Mouse (Mus musculus): ENCODE data around the gene Hpca.

Gene Hpca

GRCm38 (mm10) chr4:129108624-129109023 lies 13.2 kb downstream of the Hpca start:
- no peak for DNase-seq (ENCODE audit: low read depth, low spot score)

- no peak for DNase-seq (ENCODE audit: low read depth, low spot score)
Measured at GRCm38 (mm10) chr4:129107348-129107899, 14.4 kb downstream of the Hpca start.

GRCm38 (mm10) chr4:129106073-129106472 lies 15.8 kb downstream of the Hpca start:
- no peak for DNase-seq (ENCODE audit: low read depth, low spot score)

- DNase-seq (ENCODE audit: low read depth, low spot score) = no peak
Measured at GRCm38 (mm10) chr4:129105356-129105755, 16.5 kb downstream of the Hpca start, which contains the start of gene Tmem54. Gene Tmem54, plus strand, starts transcription at chr4:129105548.

- DNase-seq (ENCODE audit: low read depth, low spot score) = no peak
Measured at GRCm38 (mm10) chr4:129102133-129102829, 19.6 kb downstream of the Hpca start.

- DNase-seq (ENCODE audit: low read depth, low spot score) = no peak
Measured at GRCm38 (mm10) chr4:129097006-129097405, 24.8 kb downstream of the Hpca start.

GRCm38 (mm10) chr4:129095276-129095675 lies 26.6 kb downstream of the Hpca start:
- DNase-seq (ENCODE audit: low read depth, low spot score) = no peak

GRCm38 (mm10) chr4:129087850-129088249 lies 34.0 kb downstream of the Hpca start:
- DNase-seq (ENCODE audit: low read depth, low spot score) = no peak

- DNase-seq (ENCODE audit: low read depth, low spot score) = peak; percentile 57
Measured at GRCm38 (mm10) chr4:129086078-129086477, 35.8 kb downstream of the Hpca start.

- DNase-seq (ENCODE audit: low read depth, low spot score) = no peak
Measured at GRCm38 (mm10) chr4:129084896-129085295, 36.9 kb downstream of the Hpca start.

GRCm38 (mm10) chr4:129082379-129083115 lies 39.3 kb downstream of the Hpca start:
- peak; percentile 16 for DNase-seq (ENCODE audit: low read depth, low spot score)

- DNase-seq (ENCODE audit: low read depth, low spot score) = no peak
Measured at GRCm38 (mm10) chr4:129081939-129082338, 39.9 kb downstream of the Hpca start.

- DNase-seq (ENCODE audit: low read depth, low spot score) = no peak
Measured at GRCm38 (mm10) chr4:129081512-129081911, 40.3 kb downstream of the Hpca start.

- DNase-seq (ENCODE audit: low read depth, low spot score) = no peak
Measured at GRCm38 (mm10) chr4:129081041-129081440, 40.8 kb downstream of the Hpca start.

- no peak for DNase-seq (ENCODE audit: low read depth, low spot score)
Measured at GRCm38 (mm10) chr4:129079126-129079525, 42.7 kb downstream of the Hpca start.

- no peak for DNase-seq (ENCODE audit: low read depth, low spot score)
Measured at GRCm38 (mm10) chr4:129068848-129069247, 53.0 kb downstream of the Hpca start.

- DNase-seq (ENCODE audit: low read depth, low spot score) = no peak
Measured at GRCm38 (mm10) chr4:129067638-129068415, 54.0 kb downstream of the Hpca start.

GRCm38 (mm10) chr4:129065688-129066236 lies 56.1 kb downstream of the Hpca start:
- no peak for DNase-seq (ENCODE audit: low read depth, low spot score)

GRCm38 (mm10) chr4:129062281-129063075 lies 59.4 kb downstream of the Hpca start:
- no peak for DNase-seq (ENCODE audit: low read depth, low spot score)

Measured in c-Kit-negative CD71-positive TER-119-positive erythroid progenitor cells, embryonic 14.5 days (primary cell).